Mouse (Mus musculus): Measurements from ENCODE around the gene Ntpcr. TPM values are rescaled to one million over a fixed set of nuclear protein-coding genes. Genes with fewer than 3 reads are reported as not detected.

Gene Ntpcr
- polyA plus RNA-seq, 1 experiment from 2014 or later = 19.8 TPM

- Histone ChIP-seq H3K4me3 (no peak overlapping the region), H3K9ac (0 out of 2 replicates have a peak overlapping the region, but pooled peaks have one; percentile 1), H3K36me3 (no peaks in the 10 kb centered on the region), H3K27me3 (no peaks in the 10 kb centered on the region), H3K27ac (no peak overlapping the region), H3K9me3 (replicated peaks) (no peaks in the 10 kb centered on the region), H3K4me2 (replicated peaks) (no peak overlapping the region), H3K4me1 (peaks cover 11% of the 10 kb centered on the region)
- ATAC-seq (ENCODE audit: low FRiP score) = no peak
- WGBS = 58% methylated on average over 9 of the region's 9 CpGs
Observed at GRCm38 (mm10) chr8:125756391-125757105, 26.8 kb downstream of the Ntpcr start.

- Histone ChIP-seq H3K27ac (no peak overlapping the region), H3K27me3 (no peaks in the 10 kb centered on the region), H3K4me3 (no peak overlapping the region), H3K36me3 (no peaks in the 10 kb centered on the region), H3K4me1 (peaks cover 11% of the 10 kb centered on the region), H3K9ac (no peak overlapping the region), H3K9me3 (replicated peaks) (no peaks in the 10 kb centered on the region), H3K4me2 (replicated peaks) (no peak overlapping the region)
- 76% methylated on average over 1 of the region's 1 CpGs for WGBS
- ATAC-seq (ENCODE audit: low FRiP score) = no peak
Observed at GRCm38 (mm10) chr8:125757106-125757496, 27.3 kb downstream of the Ntpcr start.

GRCm38 (mm10) chr8:125759022-125759421 lies 29.3 kb downstream of the Ntpcr start:
- peaks cover 6% of the 10 kb centered on the region for H3K9me3 ChIP-seq (replicated peaks)
- 54% methylated on average over 10 of the region's 10 CpGs for WGBS
- H3K9ac ChIP-seq = no peak overlapping the region
- no peak overlapping the region for H3K4me3 ChIP-seq
- H3K27ac ChIP-seq = no peak overlapping the region
- 0 out of 2 replicates have a peak, but pooled peaks cover 9% of the 10 kb centered on the region for H3K36me3 ChIP-seq
- ATAC-seq (ENCODE audit: low FRiP score) = no peak
- H3K4me1 ChIP-seq = peaks cover 11% of the 10 kb centered on the region
- no peaks in the 10 kb centered on the region for H3K27me3 ChIP-seq
- no peak overlapping the region for H3K4me2 ChIP-seq (replicated peaks)

DNA sequence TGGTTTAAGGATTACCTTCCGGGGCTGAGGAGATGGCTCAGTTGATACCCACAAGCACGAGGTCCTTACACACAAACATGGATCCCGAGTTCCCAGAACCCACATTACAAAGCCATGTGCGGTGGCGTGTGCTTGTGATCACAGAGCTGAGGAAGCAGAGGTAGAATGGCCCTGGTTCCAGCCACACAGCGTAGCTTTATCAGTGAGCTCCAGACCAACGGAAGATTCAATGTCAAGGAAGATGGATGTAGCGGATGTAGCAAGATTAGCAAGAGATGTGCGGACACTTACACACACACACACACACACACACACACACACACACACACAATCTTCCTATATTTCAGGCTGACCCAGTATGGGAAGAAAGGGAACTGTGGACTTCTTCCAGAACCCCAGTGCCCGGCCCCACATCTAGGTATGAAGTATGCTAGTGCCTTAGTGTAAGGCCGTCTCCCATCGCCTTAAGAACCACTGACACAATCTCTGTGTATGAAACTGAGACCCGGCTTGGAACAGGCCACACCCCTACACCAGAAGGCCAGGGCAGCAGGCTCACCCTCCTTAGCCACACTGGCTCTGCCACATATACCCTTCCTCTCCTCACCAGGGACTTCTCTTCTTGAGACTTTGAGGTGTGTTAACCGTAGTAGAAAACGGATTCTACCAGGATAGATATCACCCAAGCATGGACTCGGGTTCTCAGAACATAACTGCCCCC lies 33.5 kb downstream of the Ntpcr start:
- Histone ChIP-seq H3K4me3 (no peak overlapping the region), H3K27ac (no peak overlapping the region), H3K4me2 (replicated peaks) (no peak overlapping the region), H3K27me3 (no peaks in the 10 kb centered on the region), H3K4me1 (no peaks in the 10 kb centered on the region), H3K9ac (no peak overlapping the region), H3K36me3 (0 out of 2 replicates have a peak, but pooled peaks cover 9% of the 10 kb centered on the region), H3K9me3 (replicated peaks) (peaks cover 8% of the 10 kb centered on the region)
- ATAC-seq (ENCODE audit: low FRiP score) = no peak
- WGBS = 90% methylated on average over 16 of the region's 16 CpGs

GRCm38 (mm10) chr8:125768079-125768478 lies 38.3 kb downstream of the Ntpcr start:
- Histone ChIP-seq H3K4me2 (replicated peaks) (no peak overlapping the region), H3K9me3 (replicated peaks) (peaks cover 8% of the 10 kb centered on the region)

GRCm38 (mm10) chr8:125772300-125772699 lies 42.5 kb downstream of the Ntpcr start:
- H3K9me3 ChIP-seq (replicated peaks) = no peaks in the 10 kb centered on the region
- H3K27me3 ChIP-seq = no peaks in the 10 kb centered on the region
- H3K4me2 ChIP-seq (replicated peaks) = no peak overlapping the region
- 53% methylated on average over 2 of the region's 2 CpGs for WGBS
- H3K36me3 ChIP-seq = peaks cover 2% of the 10 kb centered on the region; the same call in 1 of the 2 replicates
- ATAC-seq (ENCODE audit: low FRiP score) = no peak
- H3K4me1 ChIP-seq = 0 out of 2 replicates have a peak, but pooled peaks cover 6% of the 10 kb centered on the region
- H3K9ac ChIP-seq = no peak overlapping the region
- no peak overlapping the region for H3K4me3 ChIP-seq
- H3K27ac ChIP-seq = no peak overlapping the region

More at GRCm38 (mm10) chr8:125768079-125768478, 38.3 kb downstream of the Ntpcr start:
- H3K4me1 ChIP-seq = no peaks in the 10 kb centered on the region
- no peak overlapping the region for H3K9ac ChIP-seq
- H3K36me3 ChIP-seq = peaks cover 11% of the 10 kb centered on the region; the same call in 1 of the 2 replicates
- no peak for ATAC-seq (ENCODE audit: low FRiP score)
- no peak overlapping the region for H3K27ac ChIP-seq
- 84% methylated on average over 10 of the region's 10 CpGs for WGBS
- no peak overlapping the region for H3K4me3 ChIP-seq
- H3K27me3 ChIP-seq = no peaks in the 10 kb centered on the region

- H3K36me3 ChIP-seq = peaks cover 2% of the 10 kb centered on the region; the same call in 1 of the 2 replicates
- 0 out of 2 replicates have a peak, but pooled peaks cover 6% of the 10 kb centered on the region for H3K4me1 ChIP-seq
- no peak overlapping the region for H3K9ac ChIP-seq
- H3K4me3 ChIP-seq = no peak overlapping the region
- H3K27ac ChIP-seq = no peak overlapping the region
- WGBS = 38% methylated on average over 7 of the region's 7 CpGs
- no peak for ATAC-seq (ENCODE audit: low FRiP score)
- H3K9me3 ChIP-seq (replicated peaks) = no peaks in the 10 kb centered on the region
- H3K4me2 ChIP-seq (replicated peaks) = no peak overlapping the region
- H3K27me3 ChIP-seq = no peaks in the 10 kb centered on the region
Observed at GRCm38 (mm10) chr8:125773281-125773803, 43.6 kb downstream of the Ntpcr start.

GRCm38 (mm10) chr8:125775031-125775430 lies 45.3 kb downstream of the Ntpcr start:
- WGBS = 67% methylated on average over 3 of the region's 3 CpGs

GRCm38 (mm10) chr8:125776314-125776713 lies 46.6 kb downstream of the Ntpcr start:
- Histone ChIP-seq H3K9me3 (replicated peaks) (no peaks in the 10 kb centered on the region), H3K9ac (no peak overlapping the region), H3K4me3 (no peak overlapping the region), H3K27ac (no peak overlapping the region), H3K4me1 (0 out of 2 replicates have a peak, but pooled peaks cover 6% of the 10 kb centered on the region), H3K36me3 (peaks cover 2% of the 10 kb centered on the region; the same call in 1 of the 2 replicates), H3K27me3 (no peaks in the 10 kb centered on the region), H3K4me2 (replicated peaks) (no peak overlapping the region)
- no peak for ATAC-seq (ENCODE audit: low FRiP score)
- 96% methylated on average over 3 of the region's 3 CpGs for WGBS

More at GRCm38 (mm10) chr8:125775031-125775430, 45.3 kb downstream of the Ntpcr start:
- H3K4me1 ChIP-seq = 0 out of 2 replicates have a peak, but pooled peaks cover 6% of the 10 kb centered on the region
- H3K4me3 ChIP-seq = no peak overlapping the region
- H3K4me2 ChIP-seq (replicated peaks) = no peak overlapping the region
- no peaks in the 10 kb centered on the region for H3K9me3 ChIP-seq (replicated peaks)
- peaks cover 2% of the 10 kb centered on the region; the same call in 1 of the 2 replicates for H3K36me3 ChIP-seq
- H3K27ac ChIP-seq = no peak overlapping the region
- H3K27me3 ChIP-seq = no peaks in the 10 kb centered on the region
- H3K9ac ChIP-seq = no peak overlapping the region
- no peak for ATAC-seq (ENCODE audit: low FRiP score)

DNA sequence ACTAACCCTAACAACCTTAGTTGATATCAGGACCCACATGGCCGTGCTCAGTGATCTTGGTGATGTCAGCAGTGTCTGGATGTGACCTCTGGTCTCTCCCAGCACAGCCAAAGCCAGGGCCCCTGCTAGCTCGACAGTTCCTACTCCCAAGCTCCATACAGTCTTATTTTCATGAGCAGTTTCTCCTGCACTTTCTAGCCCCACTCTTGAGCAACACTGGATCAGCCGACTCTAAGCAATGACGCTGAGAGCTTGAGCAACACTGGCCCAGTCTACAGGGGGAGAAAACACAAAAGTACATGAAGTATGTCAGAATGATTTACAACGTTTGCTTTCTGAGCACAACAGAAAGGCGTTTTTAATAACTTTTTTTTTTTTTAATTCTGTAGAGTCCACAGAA lies 47.0 kb downstream of the Ntpcr start:
- ATAC-seq (ENCODE audit: low FRiP score) = no peak
- 78% methylated on average over 6 of the region's 6 CpGs for WGBS
- Histone ChIP-seq H3K9me3 (replicated peaks) (no peaks in the 10 kb centered on the region), H3K27ac (no peak overlapping the region), H3K9ac (no peak overlapping the region), H3K36me3 (no peaks in the 10 kb centered on the region), H3K27me3 (no peaks in the 10 kb centered on the region), H3K4me3 (no peak overlapping the region), H3K4me2 (replicated peaks) (no peak overlapping the region), H3K4me1 (0 out of 2 replicates have a peak, but pooled peaks cover 6% of the 10 kb centered on the region)

DNA sequence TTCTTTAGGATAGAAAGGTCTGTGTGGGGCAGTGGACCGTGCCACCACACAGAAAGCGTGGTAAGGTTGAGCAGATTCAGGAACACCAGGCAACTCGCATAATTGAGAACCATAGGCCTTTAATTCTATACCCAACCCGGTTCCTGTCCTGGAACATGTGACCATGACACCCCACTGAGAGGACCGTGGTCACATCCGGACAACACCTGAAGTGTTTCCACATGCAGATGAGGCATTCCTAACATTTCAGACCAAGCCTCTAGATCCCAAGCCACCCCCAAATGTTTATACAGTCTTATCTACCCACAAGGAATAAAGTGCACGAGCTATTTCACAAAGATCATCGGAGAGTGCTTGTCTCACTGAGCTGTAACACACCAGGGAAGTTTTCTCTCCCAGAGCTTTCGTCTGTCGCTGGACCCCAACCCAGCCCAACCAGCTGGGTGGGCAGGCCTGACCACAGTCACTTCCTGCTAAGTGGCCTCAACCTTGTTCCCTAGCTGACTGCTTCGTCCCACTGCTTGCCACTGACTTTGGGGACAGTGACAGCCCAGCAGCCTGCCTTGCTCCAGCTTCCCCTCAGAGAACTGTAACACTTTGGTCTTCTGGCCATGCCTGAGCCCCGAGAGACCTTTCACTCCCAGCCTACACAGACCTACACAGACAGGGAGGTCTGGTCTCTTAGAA lies 47.9 kb downstream of the Ntpcr start:
- Histone ChIP-seq H3K9me3 (replicated peaks) (no peaks in the 10 kb centered on the region), H3K27ac (no peak overlapping the region; the same call in 1 of the 2 replicates), H3K4me2 (replicated peaks) (no peak overlapping the region), H3K9ac (no peak overlapping the region), H3K4me1 (0 out of 2 replicates have a peak, but pooled peaks cover 6% of the 10 kb centered on the region), H3K4me3 (no peak overlapping the region), H3K27me3 (no peaks in the 10 kb centered on the region), H3K36me3 (no peaks in the 10 kb centered on the region)
- ATAC-seq (ENCODE audit: low FRiP score) = no peak
- 70% methylated on average over 12 of the region's 12 CpGs for WGBS

DNA sequence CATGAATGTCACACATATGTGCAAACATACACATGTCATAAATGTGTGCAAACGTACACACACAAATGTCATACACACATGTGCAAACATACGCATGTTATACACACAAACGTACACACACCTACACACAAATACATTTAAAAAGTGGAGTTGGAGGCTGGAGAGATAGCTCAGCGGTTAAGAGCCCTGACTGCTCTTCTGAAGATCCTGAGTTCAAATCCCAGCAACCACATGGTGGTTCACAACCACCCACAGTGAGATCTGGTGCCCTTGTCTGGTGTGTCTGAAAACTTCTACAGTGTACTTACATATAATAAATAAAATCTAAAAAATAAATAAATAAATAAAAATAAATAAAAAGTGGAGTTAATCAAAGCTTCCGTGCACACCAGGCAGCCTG lies 49.2 kb downstream of the Ntpcr start:
- Histone ChIP-seq H3K4me2 (replicated peaks) (no peak overlapping the region), H3K36me3 (no peaks in the 10 kb centered on the region), H3K4me1 (no peaks in the 10 kb centered on the region), H3K27me3 (no peaks in the 10 kb centered on the region), H3K27ac (no peak overlapping the region), H3K4me3 (no peak overlapping the region), H3K9ac (no peak overlapping the region), H3K9me3 (replicated peaks) (no peaks in the 10 kb centered on the region)
- no peak for ATAC-seq (ENCODE audit: low FRiP score)
- 91% methylated on average over 5 of the region's 5 CpGs for WGBS

All from hindbrain, embryonic 12.5 days (tissue).